Mouse (Mus musculus): Measurements from ENCODE around the gene Fbxl19.
"Not testable (repeated sequence)": the region's sequence is repeated elsewhere in the genome, so short reads cannot be mapped to it uniquely, and the experiment has no call there.

The Fbxl19 gene

DNA sequence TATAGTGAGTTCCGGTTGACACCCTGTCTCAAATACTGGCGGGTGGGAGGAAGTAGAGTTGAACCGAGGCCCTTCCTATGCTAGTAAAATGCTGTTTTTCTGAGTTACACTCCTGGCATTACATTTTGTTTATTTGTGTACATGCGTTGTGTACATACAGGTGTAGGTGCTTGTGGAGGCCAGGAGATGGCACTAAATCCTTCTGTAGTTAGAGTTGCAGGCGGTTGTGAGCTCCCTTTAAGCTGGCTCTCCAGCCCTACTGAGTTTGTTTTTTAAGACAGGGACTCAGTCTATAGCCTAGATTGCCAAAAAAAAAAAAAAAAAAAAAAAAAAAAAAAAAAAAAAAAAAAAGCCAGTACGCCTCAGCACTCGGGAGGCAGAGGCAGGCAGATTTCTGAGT is 16.4 kb upstream of the Fbxl19 start:
- no peak for DNase-seq (ENCODE audit: low read depth, low spot score)

DNA sequence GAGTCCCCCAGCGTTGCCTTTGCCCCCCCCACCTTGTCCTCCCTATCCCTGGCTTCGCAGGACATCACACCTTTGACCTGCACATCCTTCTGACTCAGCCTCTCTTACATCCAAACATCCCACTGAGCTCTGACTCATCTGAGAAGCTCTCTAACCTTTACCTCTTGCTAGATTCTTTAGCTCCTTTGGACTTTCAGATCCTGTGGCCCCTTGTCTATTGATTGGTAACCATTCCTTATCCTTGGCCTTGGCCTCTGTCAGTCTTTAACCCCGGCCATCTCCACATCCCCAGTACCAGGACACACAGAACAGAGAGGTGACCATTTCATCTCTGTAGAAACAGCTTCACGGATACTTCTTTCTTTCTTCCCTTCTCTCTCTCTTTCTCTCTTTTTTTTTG is 14.2 kb upstream of the Fbxl19 start:
- no peak for DNase-seq (ENCODE audit: low read depth, low spot score)

DNA sequence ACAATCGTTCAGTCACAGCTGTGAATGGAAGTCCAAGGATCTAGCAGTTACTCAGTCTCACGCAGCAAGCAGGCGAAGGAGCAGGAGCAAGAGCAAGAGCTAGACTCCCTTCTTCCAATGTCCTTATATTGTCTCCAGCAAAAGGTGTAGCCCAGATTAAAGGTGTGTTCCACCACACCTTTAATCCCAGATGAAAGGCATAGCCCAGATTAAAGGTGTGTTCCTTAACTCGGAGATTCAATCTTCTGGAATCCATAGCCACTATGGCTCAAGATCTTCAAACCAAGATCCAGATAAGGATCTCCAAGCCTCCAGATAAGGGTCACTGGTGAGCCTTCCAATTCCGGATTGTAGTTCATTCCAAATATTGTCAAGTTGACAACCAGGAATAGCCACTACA is 12.3 kb upstream of the Fbxl19 start, which contains the start of gene Ctf2:
Gene Ctf2, minus strand, starts transcription at position 101 of the 400 bp plus-strand sequence.
- not testable (repeated sequence) for DNase-seq (ENCODE audit: low read depth, low spot score)

DNA sequence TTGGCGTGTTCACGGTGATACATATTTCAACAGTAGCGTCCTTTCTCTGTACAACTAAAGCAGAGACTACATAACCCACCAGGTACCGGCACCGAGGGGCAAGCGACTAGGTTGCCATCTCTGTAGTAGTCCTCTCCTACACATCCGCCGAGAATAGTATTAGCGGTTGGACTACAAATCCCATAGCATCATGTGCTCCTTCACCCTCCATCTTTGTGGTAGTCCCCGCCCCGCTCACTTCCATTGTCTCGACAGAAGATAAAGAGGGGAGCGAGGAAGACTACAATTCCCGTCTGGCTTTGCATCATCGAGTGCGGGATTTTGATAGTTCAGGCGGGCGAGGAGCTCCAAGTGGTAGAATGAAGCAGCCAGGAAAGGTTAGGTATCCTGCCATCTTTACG is 908 bp downstream of the Fbxl19 start:
- DNase-seq (ENCODE audit: low read depth, low spot score) = peak; percentile 100

DNA sequence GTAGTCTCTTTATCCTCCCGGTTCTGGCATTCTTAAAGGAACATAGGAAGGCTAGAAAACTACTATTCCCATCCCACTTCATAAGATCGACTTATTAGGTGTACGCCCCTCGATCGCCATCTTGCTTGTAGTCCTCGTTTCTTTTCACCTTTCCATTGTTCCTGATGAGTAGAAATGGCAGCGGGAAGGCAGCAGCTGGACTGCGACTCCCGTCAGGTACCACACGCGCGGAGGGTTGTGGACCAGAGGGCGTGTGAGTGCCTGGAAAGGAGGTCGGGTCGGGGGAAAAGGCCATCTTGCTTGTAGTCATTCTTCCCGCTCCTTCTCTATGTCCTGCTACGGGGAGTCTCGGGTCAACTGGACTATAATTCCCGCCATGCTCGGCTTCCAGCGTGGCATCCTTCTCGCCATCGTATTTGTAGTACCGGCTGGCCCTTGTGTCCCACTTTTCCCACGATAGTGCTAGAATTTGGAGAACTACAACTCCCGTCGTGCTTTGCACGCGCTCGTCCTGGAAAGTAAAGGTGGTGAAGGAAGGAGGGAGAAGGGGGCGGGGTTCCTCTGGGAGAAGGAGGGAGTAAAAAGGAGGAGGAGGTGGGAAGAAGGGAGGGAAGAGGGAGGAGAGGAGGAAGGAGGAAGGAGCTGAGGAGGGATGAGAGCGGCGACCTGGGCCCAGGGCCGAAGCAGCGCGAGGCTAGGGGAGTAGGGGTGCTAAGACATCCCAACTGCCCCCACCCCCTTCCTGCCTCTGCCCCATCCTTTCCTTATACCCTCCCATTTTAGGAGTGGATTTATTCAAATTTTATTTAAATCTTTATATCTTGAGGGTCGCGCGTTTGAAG is 1.5 kb downstream of the Fbxl19 start:
- peak; percentile 100 for DNase-seq (ENCODE audit: low read depth, low spot score)

DNA sequence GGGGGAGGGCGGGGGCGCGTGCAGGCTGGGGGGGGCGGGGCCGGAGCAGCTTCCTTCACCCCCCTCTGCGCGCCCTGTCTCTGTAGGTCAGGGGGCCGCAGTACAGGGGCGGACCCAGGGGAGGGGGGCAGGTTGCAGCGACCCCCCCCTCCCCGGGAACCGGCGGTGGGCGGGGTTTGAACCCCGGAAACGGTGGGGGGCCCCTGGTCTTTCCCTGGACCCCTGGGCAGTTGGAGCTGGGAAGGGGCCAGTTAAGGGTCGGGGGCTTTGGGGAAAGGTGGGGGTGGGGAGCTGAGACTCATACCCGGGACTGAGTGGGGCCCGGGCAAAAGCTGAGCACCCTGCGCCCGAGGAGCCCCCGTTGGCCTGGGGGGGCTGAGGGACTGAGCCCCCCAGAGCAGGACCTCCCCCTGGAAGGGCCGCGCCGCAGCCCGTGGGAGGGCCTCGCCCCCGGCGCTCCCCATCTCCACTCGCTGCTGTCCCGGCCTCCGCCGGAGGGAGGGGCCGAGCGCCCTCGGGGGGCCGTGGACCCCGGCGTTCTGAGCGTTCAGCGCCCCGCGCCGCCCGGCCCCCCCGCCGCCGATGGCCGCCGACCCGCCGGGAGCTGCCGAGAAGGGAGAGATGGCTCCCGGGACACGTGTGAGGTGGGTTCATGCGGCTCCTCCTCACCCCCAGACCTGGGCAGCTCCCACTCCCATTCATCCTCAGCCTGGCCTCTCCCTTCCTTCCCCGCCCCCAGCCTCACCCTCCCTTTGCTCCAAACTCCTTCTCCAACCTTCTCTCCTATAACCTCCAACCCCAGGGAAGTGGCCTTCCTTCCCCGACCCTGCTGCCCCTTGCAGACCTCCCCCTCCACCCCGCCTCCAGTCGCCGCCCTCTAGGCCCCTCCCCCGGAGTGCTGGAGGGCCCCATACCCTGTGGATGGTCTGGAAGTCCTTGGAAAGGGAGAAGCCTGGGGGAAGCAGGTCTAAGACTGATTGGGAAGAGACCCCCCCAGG is 2.5 kb downstream of the Fbxl19 start:
- no peak for DNase-seq (ENCODE audit: low read depth, low spot score)

DNA sequence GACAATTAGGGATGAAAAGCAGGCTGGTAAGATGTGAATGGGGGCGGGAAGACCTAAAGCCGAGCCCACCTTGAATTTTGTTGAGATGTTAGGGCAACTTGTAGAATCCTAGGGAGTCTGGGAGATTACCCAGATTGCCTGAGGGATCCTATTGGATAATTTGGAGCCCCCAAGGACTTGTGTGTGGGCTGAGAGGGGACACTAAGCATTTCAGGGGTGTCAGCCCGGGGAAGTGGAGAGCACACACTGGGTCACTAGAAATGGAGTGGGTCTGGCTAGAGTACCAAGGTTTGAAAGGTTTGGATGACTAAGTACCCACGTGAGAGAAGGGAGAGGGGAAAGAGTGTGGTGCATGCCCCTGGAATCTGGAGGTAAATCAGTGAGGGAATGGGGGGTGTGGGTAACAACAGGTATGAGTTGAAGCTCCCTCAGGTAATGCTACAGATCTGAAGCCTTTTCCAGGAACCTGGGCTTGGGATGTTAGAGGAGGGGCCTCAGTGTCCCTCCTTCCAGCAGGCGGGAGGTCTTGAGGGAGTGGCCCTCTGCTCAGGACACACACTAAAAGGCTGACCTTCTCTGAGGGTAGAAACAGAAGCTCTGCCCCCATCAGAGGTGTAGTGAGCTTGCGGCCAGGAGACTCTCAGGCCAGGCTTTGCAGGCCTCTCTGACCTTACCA is 3.4 kb downstream of the Fbxl19 start:
- DNase-seq (ENCODE audit: low read depth, low spot score) = no peak

DNA sequence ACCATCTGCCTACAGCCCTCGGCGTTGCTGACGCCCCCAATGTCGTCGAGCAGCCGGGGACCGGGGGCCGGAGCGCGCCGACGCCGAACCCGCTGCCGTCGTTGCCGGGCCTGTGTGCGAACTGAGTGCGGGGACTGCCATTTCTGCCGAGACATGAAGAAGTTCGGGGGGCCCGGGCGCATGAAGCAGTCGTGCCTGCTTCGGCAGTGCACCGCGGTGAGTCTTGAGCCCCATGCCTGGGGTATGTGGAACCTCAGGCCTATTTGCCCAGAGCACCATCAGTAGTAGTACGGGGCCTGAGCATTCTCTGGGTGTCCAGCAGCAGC is 3.9 kb downstream of the Fbxl19 start:
- no peak for DNase-seq (ENCODE audit: low read depth, low spot score)

DNA sequence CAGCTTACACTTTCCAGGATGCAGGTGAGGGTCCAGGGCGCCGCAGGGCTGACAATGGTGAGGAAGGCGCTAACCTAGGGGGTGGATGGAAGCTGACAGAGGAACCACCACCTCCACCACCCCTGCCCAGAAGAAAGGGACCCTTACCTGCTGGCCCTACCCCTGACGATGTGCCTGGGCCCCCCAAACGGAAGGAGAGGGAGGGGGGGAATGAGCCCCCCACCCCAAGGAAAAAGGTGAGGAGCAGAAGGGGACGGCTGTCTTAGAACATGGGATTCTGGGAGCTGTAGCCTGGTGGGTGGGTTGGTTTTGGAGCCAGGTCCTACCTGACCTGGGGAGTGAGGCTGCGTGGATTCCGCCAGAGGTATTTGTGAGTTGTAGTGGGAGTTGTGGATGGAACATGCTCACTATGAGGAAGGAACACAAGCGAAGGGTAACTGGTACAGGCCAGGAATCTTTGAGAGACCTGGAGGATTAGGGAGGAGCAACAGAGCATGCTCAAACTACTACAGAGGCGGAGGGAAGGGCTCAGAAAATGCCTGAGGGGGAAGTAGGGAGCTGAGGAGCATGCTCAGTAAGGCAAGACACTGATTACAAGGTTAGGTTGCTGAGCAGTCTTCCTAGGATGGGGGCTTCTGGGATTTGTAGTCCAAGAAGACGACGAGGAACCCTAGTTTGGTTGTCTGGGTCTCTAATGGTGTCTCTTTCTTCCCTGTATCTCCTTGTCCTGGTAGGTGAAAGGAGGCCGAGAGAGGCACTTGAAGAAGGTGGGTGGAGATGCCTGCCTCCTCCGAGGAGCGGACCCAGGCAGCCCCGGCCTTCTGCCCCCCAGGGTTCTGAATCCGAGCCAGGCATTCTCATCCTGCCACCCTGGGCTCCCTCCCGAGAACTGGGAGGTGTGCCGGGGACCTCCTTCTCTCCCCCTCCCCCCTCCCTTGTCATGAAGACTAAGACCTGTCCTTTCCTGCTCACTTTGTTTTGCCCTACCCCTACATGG is 6.1 kb downstream of the Fbxl19 start:
- DNase-seq (ENCODE audit: low read depth, low spot score) = no peak

DNA sequence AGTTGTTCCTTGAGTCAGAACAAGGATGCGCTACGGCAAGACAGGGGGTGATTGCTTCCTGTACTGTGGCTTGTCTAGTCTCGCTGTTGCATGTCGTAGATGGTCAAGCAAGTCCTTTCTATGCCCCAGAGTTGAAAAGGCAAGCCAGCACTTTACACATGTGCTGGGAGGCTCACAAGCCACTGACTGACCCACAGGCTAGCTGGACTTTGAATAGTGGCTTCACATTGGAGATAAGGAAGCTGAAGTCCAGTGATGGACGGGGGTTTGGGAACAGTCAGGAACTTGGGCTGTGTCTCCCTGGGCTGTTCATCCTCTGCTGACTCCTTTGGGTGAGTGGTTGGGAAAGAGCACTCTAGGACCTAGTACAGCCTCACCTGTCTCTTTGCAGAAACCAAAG is 7.3 kb downstream of the Fbxl19 start:
- DNase-seq (ENCODE audit: low read depth, low spot score) = no peak

DNA sequence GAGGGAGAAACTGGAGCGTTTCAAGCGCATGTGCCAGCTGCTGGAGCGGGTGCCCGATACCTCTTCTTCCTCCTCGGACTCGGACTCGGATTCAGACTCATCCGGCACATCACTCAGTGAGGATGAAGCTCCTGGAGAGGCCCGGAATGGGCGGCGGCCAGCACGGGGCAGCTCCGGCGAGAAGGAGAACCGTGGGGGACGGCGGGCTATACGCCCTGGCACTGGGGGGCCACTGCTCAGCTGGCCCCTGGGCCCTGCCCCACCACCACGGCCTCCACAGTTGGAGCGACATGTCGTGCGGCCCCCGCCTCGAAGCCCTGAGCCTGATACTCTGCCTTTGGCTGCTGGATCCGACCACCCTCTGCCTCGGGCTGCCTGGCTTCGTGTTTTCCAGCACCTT is 7.7 kb downstream of the Fbxl19 start:
- no peak for DNase-seq (ENCODE audit: low read depth, low spot score)

DNA sequence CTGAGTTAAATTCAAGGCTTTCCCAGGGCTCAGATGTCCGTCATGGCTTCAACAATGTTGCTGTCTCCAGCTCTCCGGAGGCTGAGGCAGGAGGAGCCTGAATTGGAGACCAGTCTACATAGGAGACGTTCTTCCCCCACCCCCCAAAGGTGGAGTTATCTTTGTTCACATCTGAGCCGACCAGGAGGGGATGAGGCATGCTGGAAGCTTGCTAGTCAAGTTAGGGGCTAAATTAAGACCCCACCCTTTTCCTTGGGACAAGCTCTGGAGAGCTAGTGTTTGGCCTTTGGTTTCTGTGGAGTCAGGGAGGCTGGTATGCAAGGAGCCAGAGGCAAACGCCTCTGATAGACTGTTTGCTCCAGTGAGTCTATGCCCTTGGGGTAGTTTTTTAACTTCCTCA is 8.8 kb downstream of the Fbxl19 start:
- no peak for DNase-seq (ENCODE audit: low read depth, low spot score)

DNA sequence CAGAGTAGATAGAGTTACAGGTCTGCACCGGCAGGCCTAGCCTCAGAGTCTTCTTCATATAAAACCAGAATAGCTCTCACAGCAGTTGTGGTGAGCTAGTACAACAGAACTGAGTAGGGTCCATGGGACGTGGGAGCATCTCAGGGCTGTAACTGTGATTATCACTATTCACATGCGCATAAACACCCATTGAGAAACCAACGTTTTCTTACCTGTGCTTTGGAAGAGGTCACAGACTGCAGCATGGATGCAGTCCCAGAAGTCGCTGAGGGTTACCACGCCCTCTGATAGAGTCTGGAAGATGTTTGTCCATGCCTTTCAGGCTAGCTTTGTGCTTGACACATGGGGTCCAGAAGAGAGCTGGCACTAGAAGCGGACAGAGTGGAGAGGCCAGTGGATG is 9.4 kb downstream of the Fbxl19 start:
- DNase-seq (ENCODE audit: low read depth, low spot score) = no peak

DNA sequence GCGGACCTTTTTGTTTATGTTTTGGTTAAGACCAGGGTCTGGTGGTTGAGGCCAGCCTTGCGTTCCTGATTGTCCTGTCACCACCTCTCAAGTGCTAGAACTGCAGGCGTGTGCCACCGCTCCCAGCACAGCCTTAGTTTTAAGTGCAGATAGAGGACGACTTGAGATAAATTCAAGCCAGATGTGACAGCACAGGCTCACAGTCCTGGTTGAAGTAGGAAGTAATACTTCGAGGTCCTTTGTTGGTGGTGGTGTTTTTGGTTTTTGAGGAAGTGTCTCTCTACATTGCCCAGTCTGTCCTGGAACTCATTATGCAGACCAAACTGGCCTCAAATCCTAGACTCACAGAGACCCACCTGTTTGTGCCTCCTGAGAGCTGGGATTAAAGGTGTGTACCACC is 15.4 kb downstream of the Fbxl19 start:
- no peak for DNase-seq (ENCODE audit: low read depth, low spot score)

DNA sequence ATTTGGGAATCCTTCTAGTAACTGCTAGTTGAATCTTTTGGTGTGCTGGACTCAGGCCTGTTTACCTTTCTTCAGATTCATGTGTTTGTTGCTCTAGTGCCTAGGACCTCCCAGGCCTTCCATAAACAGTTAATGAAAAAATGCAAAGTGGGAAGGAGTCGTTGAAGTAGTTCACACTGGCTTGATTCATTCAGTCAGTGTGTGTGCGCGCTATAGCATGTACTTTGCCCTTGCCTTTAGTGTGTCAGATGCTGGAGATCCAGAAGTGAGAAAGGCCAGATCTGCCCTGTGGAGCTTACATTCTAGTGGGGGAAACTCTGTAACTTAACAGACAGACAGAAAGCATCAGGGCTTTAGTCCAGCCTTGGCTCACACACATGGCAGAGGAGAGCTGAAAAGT is 16.1 kb downstream of the Fbxl19 start:
- DNase-seq (ENCODE audit: low read depth, low spot score) = no peak

DNA sequence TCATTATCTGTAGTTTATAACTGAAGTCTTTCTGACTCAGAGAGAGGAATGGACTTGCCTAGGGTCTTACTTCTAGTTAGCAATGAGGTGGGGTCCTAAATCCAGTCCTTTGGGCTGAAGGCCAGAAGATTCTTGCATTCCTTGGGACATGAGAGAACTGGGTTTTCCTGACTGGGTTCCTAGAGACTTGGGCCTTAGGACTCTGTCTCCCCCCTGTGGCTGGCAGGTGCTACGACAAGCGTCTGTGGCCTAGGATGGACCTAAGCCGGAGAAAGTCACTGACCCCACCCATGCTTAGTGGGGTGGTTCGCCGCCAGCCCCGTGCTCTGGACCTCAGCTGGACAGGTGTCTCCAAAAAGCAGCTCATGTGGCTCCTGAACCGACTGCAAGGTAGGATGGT is 16.7 kb downstream of the Fbxl19 start:
- DNase-seq (ENCODE audit: low read depth, low spot score) = no peak

DNA sequence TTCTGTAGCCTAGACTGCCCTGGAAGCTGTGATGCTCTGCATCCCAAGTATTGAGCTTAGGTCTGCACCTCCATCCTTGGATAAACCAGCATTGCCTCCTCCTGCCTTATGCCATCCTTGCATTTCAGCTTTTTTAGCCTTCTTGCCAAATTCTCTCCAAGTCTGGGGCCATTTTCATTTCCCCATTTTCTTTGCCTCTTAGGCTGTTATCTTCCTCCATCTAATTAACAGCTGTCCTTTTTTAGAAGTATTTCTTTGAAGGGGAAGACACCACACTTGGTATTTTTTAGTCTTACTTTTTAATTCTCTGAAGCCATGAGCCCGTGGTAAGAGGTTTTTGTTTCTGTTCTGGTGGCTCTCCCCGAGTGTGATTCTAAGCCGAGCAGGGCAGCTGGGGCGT is 19.3 kb downstream of the Fbxl19 start:
- no peak for DNase-seq (ENCODE audit: low read depth, low spot score)

DNA sequence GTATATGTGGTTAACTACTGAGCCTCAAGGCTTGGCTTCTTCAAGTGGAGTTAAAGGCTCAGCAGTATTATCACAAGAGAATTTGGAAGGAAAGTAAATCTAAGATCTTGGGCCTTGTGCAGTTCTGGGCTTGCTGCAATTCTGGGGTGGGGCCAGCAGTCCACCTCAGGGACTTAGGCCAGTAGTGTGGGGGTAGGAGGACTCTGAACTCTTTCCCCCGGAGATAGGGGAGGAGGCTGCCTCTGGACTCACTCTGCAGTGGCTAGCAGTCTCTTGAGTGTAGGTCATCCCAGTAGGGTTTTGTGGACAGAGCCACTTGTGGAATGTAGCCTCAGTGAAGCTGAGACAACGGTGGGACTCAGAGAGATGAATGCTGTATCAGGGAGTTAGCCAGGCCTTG is 21.4 kb downstream of the Fbxl19 start:
- DNase-seq (ENCODE audit: low read depth, low spot score) = no peak

DNA sequence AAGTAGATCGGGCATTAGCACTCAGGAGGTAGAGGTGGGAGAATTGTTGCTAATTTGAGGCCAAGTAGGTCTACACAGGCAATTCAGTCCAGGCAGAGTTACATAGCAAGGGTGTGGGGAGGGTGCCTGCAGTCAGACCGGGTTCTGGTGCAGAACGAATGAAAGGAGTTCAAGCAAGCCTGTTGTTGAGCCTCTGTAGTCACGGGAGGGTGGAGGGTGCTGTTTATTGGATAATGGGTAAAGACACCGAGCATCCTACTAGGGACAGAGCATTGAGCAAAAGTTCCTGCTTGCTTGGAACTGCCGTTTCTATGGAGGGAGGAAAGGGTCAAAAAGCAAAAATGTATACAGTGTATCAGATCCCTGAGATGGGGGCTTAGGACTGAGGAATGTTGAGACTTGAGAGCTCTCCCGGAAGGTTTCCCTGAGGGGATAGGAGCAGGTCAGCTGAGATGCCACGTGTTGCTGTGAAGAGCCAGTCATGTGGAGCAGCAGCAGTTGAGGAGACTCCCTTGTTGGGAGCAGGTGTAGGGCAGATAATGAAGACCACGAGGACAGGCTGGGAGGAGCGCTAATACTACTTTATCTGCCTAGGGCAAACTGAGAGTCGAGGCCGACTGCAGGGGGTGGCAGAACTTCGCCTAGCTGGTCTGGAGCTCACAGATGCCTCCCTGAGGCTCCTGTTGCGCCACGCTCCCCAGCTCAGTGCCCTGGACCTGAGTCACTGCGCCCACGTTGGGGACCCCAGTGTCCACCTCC is 22.7 kb downstream of the Fbxl19 start:
- no peak for DNase-seq (ENCODE audit: low read depth, low spot score)

DNA sequence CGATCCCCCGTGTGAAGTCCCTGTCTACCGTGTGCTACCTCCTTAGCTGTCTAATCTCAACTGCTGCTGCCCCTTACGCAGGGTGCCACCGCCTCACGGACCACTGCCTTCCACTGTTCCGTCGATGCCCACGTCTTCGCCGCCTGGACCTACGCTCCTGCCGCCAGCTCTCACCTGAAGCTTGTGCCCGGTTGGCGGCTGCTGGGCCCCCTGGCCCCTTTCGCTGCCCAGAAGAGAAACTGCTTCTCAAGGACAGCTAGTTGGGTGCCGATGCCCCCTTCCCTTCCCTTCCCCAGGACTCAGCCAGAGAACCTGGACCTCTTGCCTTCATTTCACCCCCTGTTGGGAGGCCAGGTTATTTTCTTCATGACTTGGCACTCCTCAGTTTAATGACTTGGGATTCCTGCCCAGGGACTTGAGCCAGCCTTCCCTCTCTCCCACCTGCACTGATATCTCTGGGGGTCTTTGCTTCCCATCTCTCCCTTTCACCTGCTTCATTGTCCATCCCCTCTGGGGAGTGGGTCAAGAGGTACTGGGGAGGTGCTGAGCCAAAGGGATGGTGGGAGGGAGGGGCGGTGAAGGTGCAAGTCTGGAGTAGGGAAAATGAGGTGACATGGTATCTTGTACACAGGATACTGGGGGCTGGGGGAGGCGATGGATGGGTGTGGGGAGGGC is 23.5 kb downstream of the Fbxl19 start:
- DNase-seq (ENCODE audit: low read depth, low spot score) = no peak

Measured in brain, embryonic 18.5 days (tissue).